Mouse (Mus musculus) forebrain, embryonic 12.5 days (tissue): ENCODE measurements at regions not wholly inside any gene's neighbourhood (a gene's known extent, or its start where the extent isn't known, plus 50 kb on each side); places are given as distances from the start of the nearest gene placed in this dataset.
"Not testable (repeated sequence)": the region's sequence is repeated elsewhere in the genome, so short reads cannot be mapped to it uniquely, and the experiment has no call there.

Experiments
- ATAC-seq: fragments of 200-750 bp; cut with Nextera tagmentation; 2 replicates; pipeline ENCODE4 v1.8.0; 2017; ENCODE audit warnings: moderate TSS enrichment; ENCODE audit not compliant: low FRiP score
- H3K27ac ChIP-seq: fragments of 300-500 bp; sonication (generic); 2 replicates; pipeline ENCODE4 v1.5.1; 2016; ENCODE audit warnings: mild to moderate bottlenecking
- H3K27me3 ChIP-seq: fragments of 300-500 bp; sonication (generic); 2 replicates; pipeline ENCODE4 v1.6.1; 2016; ENCODE audit warnings: mild to moderate bottlenecking
- H3K36me3 ChIP-seq: fragments of 300-500 bp; sonication (generic); replicated peaks from 2 replicates; pipeline ENCODE4 v1.6.1; 2016; ENCODE audit warnings: mild to moderate bottlenecking
- H3K4me1 ChIP-seq: fragments of 300-500 bp; sonication (generic); 2 replicates; pipeline ENCODE4 v1.6.1; 2016
- H3K4me2 ChIP-seq: fragments of 300-500 bp; sonication (generic); 2 replicates; pipeline ENCODE4 v1.6.1; 2016; ENCODE audit warnings: mild to moderate bottlenecking, moderate library complexity
- H3K4me3 ChIP-seq: fragments of 300-500 bp; sonication (generic); replicated peaks from 2 replicates; pipeline ENCODE4 v1.5.1; 2016; ENCODE audit warnings: mild to moderate bottlenecking
- H3K9ac ChIP-seq: fragments of 300-500 bp; sonication (generic); 2 replicates; pipeline ENCODE4 v1.6.1; 2016; ENCODE audit warnings: mild to moderate bottlenecking
- H3K9me3 ChIP-seq: fragments of 300-500 bp; sonication (generic); 2 replicates; pipeline ENCODE4 v1.6.1; 2016
- WGBS: fragments of 180-500 bp; shearing (Covaris S2); methylation state at CpG from one replicate; pipeline ENCODE4 v1.1.7; 2016; 5-methylcytosine and 5-hydroxymethylcytosine counted together

- Histone ChIP-seq H3K9ac (no peak overlapping the region), H3K4me1 (no peaks in the 10 kb centered on the region), H3K36me3 (no peaks in the 10 kb centered on the region), H3K4me3 (no peak overlapping the region), H3K27ac (no peak overlapping the region), H3K4me2 (no peak overlapping the region), H3K27me3 (no peaks in the 10 kb centered on the region), H3K9me3 (peaks cover 3% of the 10 kb centered on the region; the same call in 1 of the 2 replicates)
- ATAC-seq = no peak
- 67% methylated on average over 1 of the region's 1 CpGs for WGBS
These were observed 87.5 kb upstream of the Ppp2r2d start for GRCm38 (mm10) chr7:138758386-138758785.

GRCm38 (mm10) chr7:138748442-138748841, 97.4 kb upstream of the Ppp2r2d start:
- no peak overlapping the region for H3K9ac ChIP-seq
- H3K4me3 ChIP-seq = no peak overlapping the region
- 89% methylated on average over 2 of the region's 2 CpGs for WGBS
- H3K4me1 ChIP-seq = no peaks in the 10 kb centered on the region
- no peak overlapping the region for H3K27ac ChIP-seq
- H3K27me3 ChIP-seq = no peaks in the 10 kb centered on the region
- no peaks in the 10 kb centered on the region for H3K36me3 ChIP-seq
- no peaks in the 10 kb centered on the region for H3K9me3 ChIP-seq
- no peak for ATAC-seq
- H3K4me2 ChIP-seq = no peak overlapping the region

- no peaks in the 10 kb centered on the region for H3K27me3 ChIP-seq
- no peaks in the 10 kb centered on the region; the same call in 1 of the 2 replicates for H3K4me1 ChIP-seq
- no peak overlapping the region for H3K27ac ChIP-seq
- ATAC-seq = no peak
- 41% methylated on average over 8 of the region's 8 CpGs for WGBS
- H3K36me3 ChIP-seq = no peaks in the 10 kb centered on the region
- H3K9ac ChIP-seq = no peak overlapping the region
- no peaks in the 10 kb centered on the region for H3K9me3 ChIP-seq
- no peak overlapping the region for H3K4me3 ChIP-seq
- no peak overlapping the region for H3K4me2 ChIP-seq
These were observed 99.3 kb upstream of the Ppp2r2d start for GRCm38 (mm10) chr7:138746616-138747015.

- no peak for ATAC-seq
- Histone ChIP-seq H3K27me3 (no peaks in the 10 kb centered on the region), H3K27ac (no peak overlapping the region), H3K4me2 (no peak overlapping the region), H3K9me3 (no peaks in the 10 kb centered on the region), H3K9ac (no peak overlapping the region), H3K36me3 (no peaks in the 10 kb centered on the region), H3K4me3 (no peak overlapping the region), H3K4me1 (no peaks in the 10 kb centered on the region; the same call in 1 of the 2 replicates)
- WGBS = 90% methylated on average over 4 of the region's 4 CpGs
These were observed 103.4 kb upstream of the Ppp2r2d start for GRCm38 (mm10) chr7:138742516-138742845.

GRCm38 (mm10) chr7:138741816-138742515, 103.9 kb upstream of the Ppp2r2d start:
- 72% methylated on average over 7 of the region's 7 CpGs for WGBS
- H3K36me3 ChIP-seq = no peaks in the 10 kb centered on the region
- H3K9ac ChIP-seq = no peak overlapping the region
- H3K4me3 ChIP-seq = no peak overlapping the region
- no peak for ATAC-seq
- H3K27ac ChIP-seq = no peak overlapping the region
- H3K4me2 ChIP-seq = no peak overlapping the region
- no peaks in the 10 kb centered on the region; the same call in 1 of the 2 replicates for H3K4me1 ChIP-seq
- H3K27me3 ChIP-seq = no peaks in the 10 kb centered on the region
- no peaks in the 10 kb centered on the region for H3K9me3 ChIP-seq

- H3K27ac ChIP-seq = no peak overlapping the region
- no peak overlapping the region for H3K4me2 ChIP-seq
- no peaks in the 10 kb centered on the region for H3K27me3 ChIP-seq
- WGBS = 24% methylated on average over 4 of the region's 4 CpGs
- no peaks in the 10 kb centered on the region for H3K36me3 ChIP-seq
- H3K9me3 ChIP-seq = no peaks in the 10 kb centered on the region
- no peak overlapping the region for H3K9ac ChIP-seq
- no peak overlapping the region for H3K4me3 ChIP-seq
- no peaks in the 10 kb centered on the region for H3K4me1 ChIP-seq
- ATAC-seq = no peak
These were observed 111.6 kb upstream of the Ppp2r2d start for GRCm38 (mm10) chr7:138734254-138734653.

- Histone ChIP-seq H3K4me2 (no peak overlapping the region), H3K9me3 (no peaks in the 10 kb centered on the region), H3K9ac (no peak overlapping the region), H3K4me3 (no peak overlapping the region), H3K27me3 (no peaks in the 10 kb centered on the region), H3K36me3 (no peaks in the 10 kb centered on the region), H3K27ac (no peak overlapping the region), H3K4me1 (no peaks in the 10 kb centered on the region)
- WGBS = 92% methylated on average over 2 of the region's 2 CpGs
- ATAC-seq = no peak
These were observed 121.0 kb upstream of the Ppp2r2d start for GRCm38 (mm10) chr7:138724829-138725228.

- H3K36me3 ChIP-seq = no peaks in the 10 kb centered on the region
- no peak overlapping the region for H3K4me2 ChIP-seq
- ATAC-seq = no peak
- H3K9me3 ChIP-seq = no peaks in the 10 kb centered on the region
- no peaks in the 10 kb centered on the region for H3K27me3 ChIP-seq
- H3K4me1 ChIP-seq = no peaks in the 10 kb centered on the region
- WGBS = 77% methylated on average over 5 of the region's 5 CpGs
- H3K4me3 ChIP-seq = no peak overlapping the region
- H3K9ac ChIP-seq = no peak overlapping the region
- H3K27ac ChIP-seq = no peak overlapping the region
These were observed 126.3 kb upstream of the Ppp2r2d start for GRCm38 (mm10) chr7:138719608-138720007.

- ATAC-seq = no peak
- 73% methylated on average over 3 of the region's 3 CpGs for WGBS
- no peak overlapping the region for H3K27ac ChIP-seq
These were observed 126.8 kb upstream of the Ppp2r2d start for GRCm38 (mm10) chr7:138719115-138719514.

GRCm38 (mm10) chr7:138714731-138715130, 131.1 kb upstream of the Ppp2r2d start:
- Histone ChIP-seq H3K9ac (no peak overlapping the region), H3K4me2 (no peak overlapping the region), H3K9me3 (no peaks in the 10 kb centered on the region), H3K27ac (no peak overlapping the region), H3K27me3 (no peaks in the 10 kb centered on the region), H3K4me1 (no peaks in the 10 kb centered on the region), H3K4me3 (no peak overlapping the region), H3K36me3 (no peaks in the 10 kb centered on the region)
- ATAC-seq = no peak
- 80% methylated on average over 1 of the region's 1 CpGs for WGBS

More at GRCm38 (mm10) chr7:138719115-138719514, 126.8 kb upstream of the Ppp2r2d start:
- no peaks in the 10 kb centered on the region for H3K4me1 ChIP-seq
- no peaks in the 10 kb centered on the region for H3K27me3 ChIP-seq
- H3K36me3 ChIP-seq = no peaks in the 10 kb centered on the region
- H3K9me3 ChIP-seq = no peaks in the 10 kb centered on the region
- H3K4me2 ChIP-seq = no peak overlapping the region
- no peak overlapping the region for H3K9ac ChIP-seq
- H3K4me3 ChIP-seq = no peak overlapping the region

- Histone ChIP-seq H3K27me3 (no peaks in the 10 kb centered on the region), H3K4me2 (no peak overlapping the region), H3K9ac (no peak overlapping the region), H3K4me3 (no peak overlapping the region), H3K27ac (no peak overlapping the region), H3K36me3 (no peaks in the 10 kb centered on the region), H3K4me1 (no peaks in the 10 kb centered on the region), H3K9me3 (no peaks in the 10 kb centered on the region)
- no peak for ATAC-seq
- 84% methylated on average over 6 of the region's 6 CpGs for WGBS
These were observed 137.5 kb upstream of the Ppp2r2d start for GRCm38 (mm10) chr7:138708373-138708772.

GRCm38 (mm10) chr7:138699599-138699998, 146.3 kb upstream of the Ppp2r2d start:
- H3K9me3 ChIP-seq, H3K9ac ChIP-seq, H3K36me3 ChIP-seq, H3K27ac ChIP-seq, H3K4me1 ChIP-seq, H3K4me2 ChIP-seq, ATAC-seq, H3K4me3 ChIP-seq, H3K27me3 ChIP-seq: not testable (repeated sequence)
- 81% methylated on average over 1 of the region's 1 CpGs for WGBS

GRCm38 (mm10) chr7:138682161-138682560, 163.7 kb upstream of the Ppp2r2d start:
- Histone ChIP-seq H3K4me3 (no peak overlapping the region), H3K27me3 (no peaks in the 10 kb centered on the region), H3K4me1 (no peaks in the 10 kb centered on the region), H3K9ac (no peak overlapping the region), H3K9me3 (no peaks in the 10 kb centered on the region), H3K4me2 (no peak overlapping the region), H3K27ac (no peak overlapping the region), H3K36me3 (no peaks in the 10 kb centered on the region)
- 80% methylated on average over 7 of the region's 7 CpGs for WGBS
- no peak for ATAC-seq
